9 mouse cellular contexts compared by ENCODE assay signal in the genomic region with DNA sequence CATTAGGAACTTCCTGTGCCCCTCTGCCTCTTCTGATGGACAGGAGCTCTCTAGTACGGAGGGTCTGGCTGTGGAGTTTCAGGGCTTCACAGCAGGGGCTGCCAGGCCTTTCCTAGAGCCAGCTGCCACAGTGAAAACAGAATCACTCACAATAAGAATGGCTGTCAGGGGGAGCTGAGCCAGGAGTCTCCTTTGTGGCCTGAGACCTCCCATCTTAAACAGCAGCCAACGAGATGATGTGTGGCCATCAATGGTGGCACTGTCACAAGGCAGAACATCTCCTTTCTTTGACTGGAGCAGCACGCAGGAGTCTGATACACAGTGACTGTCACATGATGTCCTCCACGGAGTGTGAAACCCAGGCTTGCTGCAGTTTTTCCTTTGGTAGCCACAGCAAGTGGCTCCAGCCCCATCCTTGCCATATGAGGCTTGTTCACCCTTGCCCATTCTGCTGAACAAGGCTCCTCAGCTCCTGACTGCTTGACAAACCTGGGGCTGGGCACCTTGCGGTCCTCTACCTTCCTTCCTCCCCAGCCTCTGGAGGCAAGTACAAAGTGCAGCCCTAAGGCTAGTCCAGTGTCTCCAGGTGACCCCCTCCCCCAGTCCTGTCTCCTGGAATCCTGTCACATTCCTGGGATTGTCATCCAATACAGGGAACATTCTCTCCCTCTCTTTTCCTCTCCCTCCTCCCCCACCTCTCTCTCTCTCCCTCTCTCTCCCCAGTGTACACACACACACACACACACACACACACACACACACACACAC.
DNase-seq lines count a peak whose midpoint lies in the region; ATAC-seq and TF ChIP-seq lines count a peak whose summit lies in the region.
"Had no signal": no experiment of that assay in that cellular context is flagged by ENCODE, and none has a peak within 500 bp of the region (broad histone marks: within the 10 kb centered on the region; RNA-seq: fewer than 3 reads in every experiment).

No protein-coding gene starts in this region.

- TF ChIP-seq CTCF in lung, adult 2 months (IDR thresholded peaks at IDR 0.05; ENCODE audit: insufficient read depth, low read length) = no peak
- no peak for TF ChIP-seq CTCF in forebrain, postnatal 0 days (IDR thresholded peaks at IDR 0.05; ENCODE audit: low read depth)

- ATAC-seq in forebrain, embryonic 16.5 days = no peak
- peak; percentile 54 for ATAC-seq in lung, embryonic 15.5 days (ENCODE audit: borderline replicate concordance, extremely low read depth, low FRiP score, low TSS enrichment)
- peak; percentile 12; the same call in 1 of the 2 replicates for ATAC-seq in forebrain, postnatal 0 days
- ATAC-seq in midbrain, embryonic 15.5 days (replicated peaks) = no peak
- ATAC-seq: activated CD4-positive, CD25-positive, alpha-beta regulatory T cell, adult 4 months had no signal

- peaks cover 56% of the 10 kb centered on the region for H3K4me1 ChIP-seq in forebrain, embryonic 10.5 days
- H3K4me1 ChIP-seq in forebrain, embryonic 16.5 days (replicated peaks; ENCODE audit: control insufficient read depth, insufficient read depth, low read length) = peaks cover 14% of the 10 kb centered on the region
- H3K4me1 ChIP-seq in lung, embryonic 15.5 days = peaks cover 22% of the 10 kb centered on the region
- peaks cover 3% of the 10 kb centered on the region for H3K4me1 ChIP-seq in lung, adult 2 months (ENCODE audit: control insufficient read depth, insufficient read depth, low read length)
- no peaks in the 10 kb centered on the region for H3K4me1 ChIP-seq in forebrain, postnatal 0 days (ENCODE audit: insufficient read depth)
- H3K4me1 ChIP-seq in midbrain, embryonic 15.5 days = peaks cover 40% of the 10 kb centered on the region

- H3K27me3 ChIP-seq in forebrain, embryonic 10.5 days (ENCODE audit: poor library complexity, severe bottlenecking) = peaks cover 16% of the 10 kb centered on the region
- no peaks in the 10 kb centered on the region for H3K27me3 ChIP-seq in forebrain, embryonic 16.5 days (replicated peaks; ENCODE audit: control insufficient read depth, insufficient read depth, low read length)
- H3K27me3 ChIP-seq in lung, embryonic 15.5 days = peaks cover 14% of the 10 kb centered on the region; the same call in 1 of the 2 replicates
- H3K27me3 ChIP-seq in forebrain, postnatal 0 days (ENCODE audit: insufficient read depth, low read length) = no peaks in the 10 kb centered on the region
- no peaks in the 10 kb centered on the region for H3K27me3 ChIP-seq in midbrain, embryonic 15.5 days (replicated peaks)

- WGBS in forebrain, embryonic 10.5 days = 29% methylated on average over 5 of the region's 5 CpGs
- 32% methylated on average over 5 of the region's 5 CpGs for WGBS in forebrain, embryonic 16.5 days
- 42% methylated on average over 5 of the region's 5 CpGs for WGBS in lung, embryonic 15.5 days
- WGBS in lung, adult 2 months = 56% methylated on average over 5 of the region's 5 CpGs
- 40% methylated on average over 5 of the region's 5 CpGs for WGBS in forebrain, postnatal 0 days
- WGBS in midbrain, embryonic 15.5 days = 24% methylated on average over 5 of the region's 5 CpGs

- DNase-seq in forebrain, embryonic 10.5 days (ENCODE audit: extremely low spot score, low spot score) = no peak
- DNase-seq in lung, adult 2 months = no peak
- no peak for DNase-seq in forebrain, postnatal 0 days
- DNase-seq in ovary, postnatal 10 days (ENCODE audit: low spot score) = no peak
- no peak for DNase-seq in thymus, postnatal 0 days (ENCODE audit: low spot score)

- H3K9me3 ChIP-seq in forebrain, embryonic 10.5 days = no peaks in the 10 kb centered on the region
- no peaks in the 10 kb centered on the region for H3K9me3 ChIP-seq in forebrain, embryonic 16.5 days (ENCODE audit: control insufficient read depth, low read length)
- no peaks in the 10 kb centered on the region for H3K9me3 ChIP-seq in lung, embryonic 15.5 days
- H3K9me3 ChIP-seq in forebrain, postnatal 0 days (ENCODE audit: low read length) = no peaks in the 10 kb centered on the region
- no peaks in the 10 kb centered on the region for H3K9me3 ChIP-seq in midbrain, embryonic 15.5 days

- no peak overlapping the region for H3K9ac ChIP-seq in forebrain, embryonic 16.5 days (replicated peaks; ENCODE audit: low read depth, low read length)
- H3K9ac ChIP-seq in lung, embryonic 15.5 days = no peak overlapping the region
- H3K9ac ChIP-seq in forebrain, postnatal 0 days = no peak overlapping the region; the same call in 1 of the 2 replicates
- 0 out of 2 replicates have a peak overlapping the region, but pooled peaks have one; percentile 6 for H3K9ac ChIP-seq in midbrain, embryonic 15.5 days

- no peak for TF ChIP-seq POLR2A in lung, adult 2 months (IDR thresholded peaks at IDR 0.05; ENCODE audit: borderline replicate concordance, extremely low read depth, low read depth, low read length)

- H3K4me2 ChIP-seq in forebrain, embryonic 16.5 days (ENCODE audit: low read length) = no peak overlapping the region
- H3K4me2 ChIP-seq in lung, embryonic 15.5 days = no peak overlapping the region
- no peak overlapping the region for H3K4me2 ChIP-seq in forebrain, postnatal 0 days (ENCODE audit: low read depth)
- no peak overlapping the region for H3K4me2 ChIP-seq in midbrain, embryonic 15.5 days

- no peaks in the 10 kb centered on the region for H3K36me3 ChIP-seq in forebrain, embryonic 10.5 days (replicated peaks)
- no peaks in the 10 kb centered on the region for H3K36me3 ChIP-seq in forebrain, embryonic 16.5 days (ENCODE audit: control insufficient read depth, insufficient read depth)
- no peaks in the 10 kb centered on the region for H3K36me3 ChIP-seq in lung, embryonic 15.5 days
- no peaks in the 10 kb centered on the region for H3K36me3 ChIP-seq in forebrain, postnatal 0 days (ENCODE audit: insufficient read depth)
- no peaks in the 10 kb centered on the region for H3K36me3 ChIP-seq in midbrain, embryonic 15.5 days (replicated peaks)

- H3K4me3 ChIP-seq in forebrain, embryonic 10.5 days = no peak overlapping the region
- H3K4me3 ChIP-seq in forebrain, embryonic 16.5 days (replicated peaks; ENCODE audit: low read length) = no peak overlapping the region
- no peak overlapping the region for H3K4me3 ChIP-seq in lung, embryonic 15.5 days
- H3K4me3 ChIP-seq in lung, adult 2 months (replicated peaks; ENCODE audit: extremely low read depth, low read depth, low read length) = no peak overlapping the region
- H3K4me3 ChIP-seq in forebrain, postnatal 0 days (ENCODE audit: low read depth, low read length) = no peak overlapping the region
- H3K4me3 ChIP-seq in midbrain, embryonic 15.5 days = no peak overlapping the region

- peak overlapping the region; percentile 84 for H3K27ac ChIP-seq in forebrain, embryonic 10.5 days
- H3K27ac ChIP-seq in forebrain, embryonic 16.5 days (ENCODE audit: low read length) = no peak overlapping the region
- H3K27ac ChIP-seq in lung, embryonic 15.5 days = peak overlapping the region; percentile 74
- no peak overlapping the region for H3K27ac ChIP-seq in forebrain, postnatal 0 days (ENCODE audit: low read depth, low read length)
- peak overlapping the region; percentile 1; the same call in 1 of the 2 replicates for H3K27ac ChIP-seq in midbrain, embryonic 15.5 days

Comparison
In these comparisons a context has a peak if more than half of its experiments do, and no peak if none do; other contexts are left out.
1. H3K27ac ChIP-seq: peak in forebrain, embryonic 10.5 days (single experiment), lung, embryonic 15.5 days (single experiment) and midbrain, embryonic 15.5 days (single experiment); none in forebrain, embryonic 16.5 days (single experiment) and forebrain, postnatal 0 days (single experiment).
2. ATAC-seq: peak in lung, embryonic 15.5 days (single experiment) and forebrain, postnatal 0 days (single experiment); none in forebrain, embryonic 16.5 days (single experiment) and midbrain, embryonic 15.5 days (single experiment).